In the genomic region with DNA sequence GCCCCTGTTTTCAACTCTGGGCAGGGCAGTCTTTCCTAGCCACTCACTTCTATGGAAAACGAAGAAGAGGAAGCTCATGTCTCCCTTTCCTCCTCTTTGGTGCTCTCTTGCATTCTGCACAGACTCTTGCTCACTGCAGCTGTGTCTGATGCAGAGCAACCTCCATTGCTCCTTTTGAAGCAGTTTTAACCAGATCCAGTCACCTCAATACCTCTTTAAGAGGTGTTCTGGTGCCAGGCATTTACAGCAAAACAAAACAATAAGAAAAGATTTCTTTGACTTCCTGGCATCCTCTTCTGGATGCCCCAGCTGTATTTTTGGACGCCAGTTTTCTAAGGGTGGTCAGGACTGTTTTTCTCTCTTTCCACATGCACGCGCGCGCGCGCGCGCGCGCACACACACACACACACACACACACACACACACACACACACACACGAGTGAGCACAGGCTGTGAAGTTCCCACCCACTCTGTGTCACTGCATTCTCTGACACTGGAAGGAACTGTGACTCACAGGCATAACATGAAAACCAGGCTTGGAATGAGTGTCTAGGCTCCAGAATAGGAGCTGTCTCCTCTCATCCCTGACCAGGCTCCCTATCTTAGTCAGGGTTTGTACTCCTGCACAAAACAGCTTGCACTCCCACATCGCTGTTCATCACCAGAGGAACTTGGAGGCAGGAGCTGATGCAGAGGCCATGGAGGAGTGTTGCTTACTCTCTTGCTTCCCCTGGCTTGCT, we compare ENCODE assay signal across 10 mouse cellular contexts. TPM values are rescaled to one million over a fixed set of nuclear protein-coding genes. Genes with fewer than 3 reads are reported as not detected.
DNase-seq lines count a peak whose midpoint lies in the region; ATAC-seq lines count a peak whose summit lies in the region.
"Had no signal": no experiment of that assay in that cellular context is flagged by ENCODE, and none has a peak within 500 bp of the region (broad histone marks: within the 10 kb centered on the region; RNA-seq: fewer than 3 reads in every experiment).

No protein-coding gene starts in this region.

- no peak overlapping the region for H3K27ac ChIP-seq in heart, embryonic 12.5 days (ENCODE audit: poor library complexity, severe bottlenecking)
- peak overlapping the region; percentile 69 for H3K27ac ChIP-seq in intestine, embryonic 14.5 days (ENCODE audit: low read depth)
- peak overlapping the region; percentile 62 for H3K27ac ChIP-seq in stomach, embryonic 14.5 days (ENCODE audit: low read length)
- H3K27ac ChIP-seq: limb, embryonic 12.5 days had no signal

- H3K27me3 ChIP-seq in heart, embryonic 12.5 days (replicated peaks), result no peaks in the 10 kb centered on the region
- no peaks in the 10 kb centered on the region for H3K27me3 ChIP-seq in intestine, embryonic 14.5 days (replicated peaks; ENCODE audit: control insufficient read depth, insufficient read depth, low read length)
- no peaks in the 10 kb centered on the region for H3K27me3 ChIP-seq in stomach, embryonic 14.5 days (ENCODE audit: control insufficient read depth, insufficient read depth, low read length)
- H3K27me3 ChIP-seq: limb, embryonic 12.5 days had no signal

- no peak overlapping the region for H3K4me3 ChIP-seq in heart, embryonic 12.5 days
- H3K4me3 ChIP-seq in intestine, embryonic 14.5 days (ENCODE audit: low read depth, low read length), result no peak overlapping the region
- H3K4me3 ChIP-seq in stomach, embryonic 14.5 days (ENCODE audit: low read depth, low read length), result no peak overlapping the region
- H3K4me3 ChIP-seq: limb, embryonic 12.5 days had no signal

- peaks cover 26% of the 10 kb centered on the region for H3K4me1 ChIP-seq in heart, embryonic 12.5 days (replicated peaks)
- peaks cover 7% of the 10 kb centered on the region for H3K4me1 ChIP-seq in intestine, embryonic 14.5 days (replicated peaks; ENCODE audit: control insufficient read depth, insufficient read depth, low read length)
- H3K4me1 ChIP-seq in stomach, embryonic 14.5 days (ENCODE audit: control insufficient read depth, insufficient read depth, low read length), result no peaks in the 10 kb centered on the region

- H3K9me3 ChIP-seq in heart, embryonic 12.5 days (replicated peaks), result no peaks in the 10 kb centered on the region
- no peaks in the 10 kb centered on the region for H3K9me3 ChIP-seq in intestine, embryonic 14.5 days (ENCODE audit: control insufficient read depth, low read length)
- H3K9me3 ChIP-seq in stomach, embryonic 14.5 days (ENCODE audit: control insufficient read depth, low read depth, low read length), result no peaks in the 10 kb centered on the region
- H3K9me3 ChIP-seq: limb, embryonic 12.5 days had no signal

- 79% methylated on average over 14 of the region's 14 CpGs for WGBS in heart, embryonic 12.5 days
- 87% methylated on average over 14 of the region's 14 CpGs for WGBS in intestine, embryonic 14.5 days
- WGBS in stomach, embryonic 14.5 days, result 88% methylated on average over 14 of the region's 14 CpGs

- no peak for ATAC-seq in heart, embryonic 12.5 days (ENCODE audit: insufficient number of reproducible peaks, low FRiP score)
- no peak for ATAC-seq in intestine, embryonic 14.5 days (replicated peaks; ENCODE audit: low FRiP score, low TSS enrichment, low read depth)
- ATAC-seq in stomach, embryonic 14.5 days (ENCODE audit: insufficient number of reproducible peaks, insufficient read depth, low FRiP score, low read depth), result no peak

- no peaks in the 10 kb centered on the region for H3K36me3 ChIP-seq in heart, embryonic 12.5 days
- H3K36me3 ChIP-seq in intestine, embryonic 14.5 days (ENCODE audit: control insufficient read depth, insufficient read depth, low read length), result no peaks in the 10 kb centered on the region
- no peaks in the 10 kb centered on the region for H3K36me3 ChIP-seq in stomach, embryonic 14.5 days (ENCODE audit: control insufficient read depth, insufficient read depth, low read length)
- H3K36me3 ChIP-seq: limb, embryonic 12.5 days had no signal

- no peak overlapping the region for H3K4me2 ChIP-seq in heart, embryonic 12.5 days
- H3K4me2 ChIP-seq in intestine, embryonic 14.5 days (ENCODE audit: low read length), result no peak overlapping the region
- no peak overlapping the region for H3K4me2 ChIP-seq in stomach, embryonic 14.5 days (replicated peaks; ENCODE audit: low read depth, low read length)
- H3K4me2 ChIP-seq: limb, embryonic 12.5 days had no signal

- H3K9ac ChIP-seq in heart, embryonic 12.5 days, result no peak overlapping the region
- no peak overlapping the region for H3K9ac ChIP-seq in intestine, embryonic 14.5 days (ENCODE audit: low read length)
- H3K9ac ChIP-seq in stomach, embryonic 14.5 days (replicated peaks; ENCODE audit: low read depth, low read length), result no peak overlapping the region
- H3K9ac ChIP-seq: limb, embryonic 12.5 days had no signal

- peak; percentile 95 for DNase-seq in heart, adult 11 months
- peak; percentile 70 for DNase-seq in urinary bladder, postnatal 14 days (ENCODE audit: low spot score)
- no peak for DNase-seq in urinary bladder, postnatal 36 days (ENCODE audit: low spot score in 2 of 2)
- DNase-seq in intestine, embryonic 14.5 days (ENCODE audit: low spot score), result no peak
- no peak for DNase-seq in embryo, embryonic 10.5 days (ENCODE audit: low spot score)
- DNase-seq in cerebellum, postnatal 14 days, result no peak

RNA-seq across cellular contexts. Expression of a gene that starts 2.5 kb away (rescaled TPM):
- polyA plus RNA-seq in heart, embryonic 12.5 days (2016; fragmentation: Nextera tagmentation; extraction: Ambion mirVana), result not detected in 2 replicates
- not detected in 2 replicates for polyA plus RNA-seq in intestine, embryonic 14.5 days (2014; fragmentation: Nextera tagmentation; extraction: Ambion mirVana)
- not detected in 2 replicates for polyA plus RNA-seq in stomach, embryonic 14.5 days (2014; fragmentation: Nextera tagmentation; extraction: Ambion mirVana)
- polyA plus RNA-seq: brain, embryonic 14.5 days; limb, embryonic 12.5 days had no signal

RNA-seq across cellular contexts. Expression of a gene that starts 14.2 kb away (rescaled TPM):
- polyA plus RNA-seq in heart, embryonic 12.5 days (2016; fragmentation: Nextera tagmentation; extraction: Ambion mirVana), result not detected in 2 replicates
- not detected in 2 replicates for polyA plus RNA-seq in intestine, embryonic 14.5 days (2014; fragmentation: Nextera tagmentation; extraction: Ambion mirVana)
- not detected in 2 replicates for polyA plus RNA-seq in stomach, embryonic 14.5 days (2014; fragmentation: Nextera tagmentation; extraction: Ambion mirVana)
- polyA plus RNA-seq: brain, embryonic 14.5 days; limb, embryonic 12.5 days had no signal

RNA-seq across cellular contexts. Expression of a gene that starts 16.0 kb away (rescaled TPM):
- 1.9 and 2.1 TPM in 2 replicates for polyA plus RNA-seq in heart, embryonic 12.5 days (2016; fragmentation: Nextera tagmentation; extraction: Ambion mirVana)
- polyA plus RNA-seq in intestine, embryonic 14.5 days (2014; fragmentation: Nextera tagmentation; extraction: Ambion mirVana), result 4.1 and 5.3 TPM in 2 replicates
- 5.5 and 7.4 TPM in 2 replicates for polyA plus RNA-seq in stomach, embryonic 14.5 days (2014; fragmentation: Nextera tagmentation; extraction: Ambion mirVana)

RNA-seq across cellular contexts. Expression of a gene that starts 20.8 kb away (rescaled TPM):
- polyA plus RNA-seq in heart, embryonic 12.5 days (2016; fragmentation: Nextera tagmentation; extraction: Ambion mirVana), result not detected in 2 replicates
- 5.1 and 8.6 TPM in 2 replicates for polyA plus RNA-seq in intestine, embryonic 14.5 days (2014; fragmentation: Nextera tagmentation; extraction: Ambion mirVana)
- polyA plus RNA-seq in stomach, embryonic 14.5 days (2014; fragmentation: Nextera tagmentation; extraction: Ambion mirVana), result 0.71 TPM in 1 of 2 replicates, not detected in the other
- polyA plus RNA-seq: brain, embryonic 14.5 days; limb, embryonic 12.5 days had no signal

RNA-seq across cellular contexts. Expression of a gene that starts 25.2 kb away (rescaled TPM):
- 36.1 and 38.4 TPM in 2 replicates for polyA plus RNA-seq in heart, embryonic 12.5 days (2016; fragmentation: Nextera tagmentation; extraction: Ambion mirVana)
- 359 and 401 TPM in 2 replicates for polyA plus RNA-seq in intestine, embryonic 14.5 days (2014; fragmentation: Nextera tagmentation; extraction: Ambion mirVana)
- 418 and 466 TPM in 2 replicates for polyA plus RNA-seq in stomach, embryonic 14.5 days (2014; fragmentation: Nextera tagmentation; extraction: Ambion mirVana)

Comparison
In these comparisons a context has a peak if more than half of its experiments do, and no peak if none do; other contexts are left out.
1. DNase-seq: peak in heart, adult 11 months (single experiment) and urinary bladder, postnatal 14 days (single experiment); none in urinary bladder, postnatal 36 days (0 of 2), intestine, embryonic 14.5 days (single experiment), embryo, embryonic 10.5 days (single experiment) and cerebellum, postnatal 14 days (0 of 2).